Mouse (Mus musculus) heart, embryonic 15.5 days (tissue): ENCODE results near the gene Dmrt1. TPM values are rescaled to one million over a fixed set of nuclear protein-coding genes. Genes with fewer than 3 reads are reported as not detected.

Experiments used
- ATAC-seq: fragments of 200-750 bp; cut with Nextera tagmentation; replicated peaks from 2 replicates; pipeline ENCODE4 v1.8.0; 2017; ENCODE audit warnings: low read depth, moderate TSS enrichment; ENCODE audit not compliant: insufficient number of reproducible peaks, insufficient read depth, low FRiP score
- H3K27ac ChIP-seq: fragments of 300-500 bp; sonication (generic); 2 replicates; pipeline ENCODE4 v1.5.1; 2015; ENCODE audit warnings: mild to moderate bottlenecking, inconsistent platforms
- H3K27me3 ChIP-seq: fragments of 300-500 bp; sonication (generic); 2 replicates; pipeline ENCODE4 v1.6.1; 2015; ENCODE audit warnings: inconsistent platforms
- H3K36me3 ChIP-seq: fragments of 300-500 bp; sonication (generic); 2 replicates; pipeline ENCODE4 v1.6.1; 2015; ENCODE audit warnings: mild to moderate bottlenecking, inconsistent platforms
- H3K4me1 ChIP-seq: fragments of 300-500 bp; sonication (generic); replicated peaks from 2 replicates; pipeline ENCODE4 v1.6.1; 2015; ENCODE audit warnings: inconsistent platforms
- H3K4me2 ChIP-seq: fragments of 300-500 bp; sonication (generic); 2 replicates; pipeline ENCODE4 v1.6.1; 2015; ENCODE audit warnings: inconsistent platforms, mild to moderate bottlenecking, moderate library complexity
- H3K4me3 ChIP-seq: fragments of 300-500 bp; sonication (generic); 2 replicates; pipeline ENCODE4 v1.5.1; 2015; ENCODE audit warnings: mild to moderate bottlenecking, inconsistent platforms
- H3K9ac ChIP-seq: fragments of 300-500 bp; sonication (generic); 2 replicates; pipeline ENCODE4 v1.6.1; 2015; ENCODE audit warnings: mild to moderate bottlenecking, inconsistent platforms
- H3K9me3 ChIP-seq: fragments of 300-500 bp; sonication (generic); replicated peaks from 2 replicates; pipeline ENCODE4 v1.6.1; 2016; ENCODE audit warnings: inconsistent platforms
- WGBS: fragments of 180-500 bp; shearing (Covaris S2); methylation state at CpG from one replicate; pipeline ENCODE4 v1.1.7; 2015; ENCODE audit warnings: mixed read lengths; 5-methylcytosine and 5-hydroxymethylcytosine counted together
- polyA plus RNA-seq: library from polyadenylated mRNA; unstranded; fragments of >200 nt; fragmentation: Nextera tagmentation; extraction: Ambion mirVana; gene quantifications from 2 replicates; pipeline ENCODE4 v1.2.1, GENCODE M21; 2015

Dmrt1 gene
- polyA plus RNA-seq, 1 experiment from 2014 or later: not detected

DNA sequence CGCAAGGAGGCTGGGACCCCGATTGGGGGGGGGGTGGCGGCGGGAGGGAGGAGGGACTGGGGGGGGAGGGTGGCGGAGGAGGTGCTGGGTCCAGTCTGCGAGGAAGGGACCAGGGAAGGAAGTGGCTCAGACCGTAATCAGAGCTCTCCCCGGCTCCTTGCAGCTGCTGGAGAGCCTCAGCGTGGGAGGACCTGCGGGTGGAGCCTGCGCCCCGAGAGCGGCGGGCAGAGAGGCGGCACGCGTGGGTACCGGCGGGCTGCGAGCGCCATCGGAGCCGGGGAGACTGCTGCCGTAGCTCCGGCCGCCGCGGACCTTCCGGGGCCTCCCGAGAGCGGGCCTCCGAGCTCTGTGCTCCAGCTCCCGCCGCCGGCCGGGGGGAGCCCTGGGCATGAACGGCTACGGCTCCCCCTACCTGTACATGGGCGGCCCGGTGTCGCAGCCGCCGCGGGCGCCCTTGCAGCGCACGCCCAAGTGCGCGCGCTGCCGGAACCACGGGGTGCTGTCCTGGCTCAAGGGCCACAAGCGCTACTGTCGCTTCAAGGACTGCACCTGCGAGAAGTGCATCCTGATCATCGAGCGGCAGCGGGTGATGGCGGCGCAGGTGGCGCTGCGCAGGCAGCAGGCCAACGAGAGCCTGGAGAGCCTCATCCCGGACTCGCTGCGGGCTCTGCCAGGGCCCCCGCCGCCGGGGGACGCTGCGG lies 105.1 kb downstream of the Dmrt1 start:
- Histone ChIP-seq H3K9me3 (no peaks in the 10 kb centered on the region), H3K4me3 (peak overlapping the region; percentile 42), H3K9ac (0 out of 2 replicates have a peak overlapping the region, but pooled peaks have one; percentile 23), H3K27ac (no peak overlapping the region), H3K4me1 (peaks cover 29% of the 10 kb centered on the region), H3K36me3 (no peaks in the 10 kb centered on the region), H3K27me3 (peaks cover 96% of the 10 kb centered on the region), H3K4me2 (peak overlapping the region; percentile 73)
- WGBS: under 1% methylated on average over 67 of the region's 71 CpGs
- ATAC-seq: no peak

DNA sequence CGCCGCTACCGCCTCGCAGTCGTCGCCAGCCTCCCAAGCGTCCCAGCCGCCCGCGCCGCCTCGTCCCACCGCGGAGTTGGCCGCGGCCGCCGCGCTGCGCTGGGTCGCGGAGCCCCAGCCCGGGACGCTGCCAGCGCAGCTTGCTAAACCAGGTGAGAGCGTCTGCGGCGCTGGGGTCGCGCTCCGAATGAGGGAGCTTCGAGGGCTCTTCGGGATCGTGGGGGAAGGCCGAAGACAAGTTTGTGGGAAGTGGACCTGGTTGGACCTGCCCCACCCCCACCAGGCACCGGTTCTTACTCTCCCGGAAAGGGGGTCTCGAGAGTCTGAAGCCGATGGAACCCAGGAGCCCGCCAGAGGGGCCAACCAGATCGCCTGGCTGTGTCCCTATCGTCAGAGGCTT lies 105.7 kb downstream of the Dmrt1 start:
- H3K27me3 ChIP-seq: peaks cover 96% of the 10 kb centered on the region
- ATAC-seq: no peak
- H3K4me2 ChIP-seq: peak overlapping the region; percentile 73
- 1% methylated on average over 42 of the region's 42 CpGs for WGBS
- H3K9ac ChIP-seq: 0 out of 2 replicates have a peak overlapping the region, but pooled peaks have one; percentile 23
- H3K9me3 ChIP-seq: no peaks in the 10 kb centered on the region
- H3K4me1 ChIP-seq: peaks cover 23% of the 10 kb centered on the region
- no peaks in the 10 kb centered on the region for H3K36me3 ChIP-seq
- H3K27ac ChIP-seq: no peak overlapping the region
- peak overlapping the region; percentile 42 for H3K4me3 ChIP-seq

DNA sequence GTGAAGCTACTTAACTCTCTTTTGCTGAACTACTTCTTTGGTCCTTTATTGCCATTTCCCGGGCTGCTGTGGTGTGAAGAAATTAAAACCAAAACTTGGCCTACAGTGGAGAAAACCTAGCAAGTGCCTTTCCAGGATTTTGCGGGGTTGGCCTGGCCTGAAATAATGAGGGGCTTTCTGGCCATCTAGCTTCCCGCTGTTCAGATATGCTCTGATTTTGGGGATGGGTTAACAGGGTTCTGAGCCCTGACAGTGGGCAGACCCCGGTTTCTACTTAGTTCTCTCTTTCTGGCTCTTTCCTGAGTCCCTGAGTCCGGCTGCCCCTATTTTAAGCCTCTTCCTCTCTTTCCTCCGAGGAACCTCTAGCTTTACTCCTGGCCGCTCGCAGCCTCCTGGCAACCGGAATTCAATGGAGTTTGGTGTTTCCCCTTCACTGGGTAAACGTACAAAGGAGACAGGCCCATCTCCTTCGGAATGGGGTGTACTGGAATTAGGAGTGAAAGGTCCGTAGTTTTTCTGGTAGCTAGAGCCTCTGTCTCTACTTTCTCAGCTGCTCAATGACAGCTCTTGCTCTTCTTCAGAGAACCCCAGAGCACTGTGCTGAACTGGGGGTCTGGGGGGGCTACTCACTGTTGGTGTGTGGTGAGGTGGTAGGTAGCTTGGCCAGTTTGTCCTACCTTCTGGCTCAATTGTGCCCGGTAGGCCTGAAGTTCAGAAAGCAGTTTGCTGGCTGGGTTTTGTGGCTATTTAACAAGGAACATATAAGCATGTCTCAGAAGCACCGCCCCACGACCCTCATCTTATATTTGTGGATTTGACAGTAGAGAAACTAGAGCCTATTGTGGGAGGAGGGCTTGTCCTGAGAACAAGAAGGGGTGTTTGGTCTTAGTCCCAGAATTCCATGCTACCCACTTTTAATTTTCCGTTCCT lies 106.7 kb downstream of the Dmrt1 start:
- 12% methylated on average over 16 of the region's 16 CpGs for WGBS
- H3K4me2 ChIP-seq: no peak overlapping the region

DNA sequence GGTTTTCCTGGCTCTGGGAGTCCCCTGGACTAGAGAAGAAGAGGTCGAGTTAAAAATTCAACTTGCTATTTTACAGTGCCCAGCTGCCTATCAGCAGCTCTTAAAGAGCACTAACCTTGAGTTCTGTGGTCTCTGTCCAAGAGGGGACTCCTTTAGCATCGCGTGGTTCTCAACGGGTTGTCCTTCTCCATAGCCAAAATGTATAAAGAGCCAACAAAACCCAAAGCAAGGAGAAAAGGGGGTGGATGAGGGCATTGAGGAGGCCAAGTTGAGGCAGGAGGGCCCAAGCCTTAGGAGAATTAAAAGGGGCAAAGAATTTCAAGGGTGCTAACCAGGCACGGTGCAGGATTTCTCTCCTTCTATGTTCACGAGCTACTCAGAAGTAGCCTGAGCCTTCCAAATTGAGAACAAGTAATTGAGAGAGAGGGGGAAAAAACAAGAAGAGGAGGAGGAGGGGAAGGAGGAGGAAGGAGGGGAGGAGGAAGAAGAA lies 107.4 kb downstream of the Dmrt1 start:
- H3K9ac ChIP-seq: no peak overlapping the region
- no peaks in the 10 kb centered on the region for H3K9me3 ChIP-seq
- WGBS: 11% methylated on average over 6 of the region's 6 CpGs
- peaks cover 19% of the 10 kb centered on the region for H3K4me1 ChIP-seq
- H3K4me2 ChIP-seq: no peak overlapping the region
- H3K27ac ChIP-seq: no peak overlapping the region
- no peak for ATAC-seq
- no peaks in the 10 kb centered on the region for H3K36me3 ChIP-seq
- H3K4me3 ChIP-seq: no peak overlapping the region
- peaks cover 96% of the 10 kb centered on the region for H3K27me3 ChIP-seq

More for the DNA sequence above, 106.7 kb downstream of the Dmrt1 start:
- Histone ChIP-seq H3K27me3 (peaks cover 96% of the 10 kb centered on the region), H3K4me3 (no peak overlapping the region), H3K27ac (no peak overlapping the region), H3K9ac (no peak overlapping the region), H3K36me3 (no peaks in the 10 kb centered on the region), H3K9me3 (no peaks in the 10 kb centered on the region), H3K4me1 (peaks cover 19% of the 10 kb centered on the region)
- no peak for ATAC-seq

DNA sequence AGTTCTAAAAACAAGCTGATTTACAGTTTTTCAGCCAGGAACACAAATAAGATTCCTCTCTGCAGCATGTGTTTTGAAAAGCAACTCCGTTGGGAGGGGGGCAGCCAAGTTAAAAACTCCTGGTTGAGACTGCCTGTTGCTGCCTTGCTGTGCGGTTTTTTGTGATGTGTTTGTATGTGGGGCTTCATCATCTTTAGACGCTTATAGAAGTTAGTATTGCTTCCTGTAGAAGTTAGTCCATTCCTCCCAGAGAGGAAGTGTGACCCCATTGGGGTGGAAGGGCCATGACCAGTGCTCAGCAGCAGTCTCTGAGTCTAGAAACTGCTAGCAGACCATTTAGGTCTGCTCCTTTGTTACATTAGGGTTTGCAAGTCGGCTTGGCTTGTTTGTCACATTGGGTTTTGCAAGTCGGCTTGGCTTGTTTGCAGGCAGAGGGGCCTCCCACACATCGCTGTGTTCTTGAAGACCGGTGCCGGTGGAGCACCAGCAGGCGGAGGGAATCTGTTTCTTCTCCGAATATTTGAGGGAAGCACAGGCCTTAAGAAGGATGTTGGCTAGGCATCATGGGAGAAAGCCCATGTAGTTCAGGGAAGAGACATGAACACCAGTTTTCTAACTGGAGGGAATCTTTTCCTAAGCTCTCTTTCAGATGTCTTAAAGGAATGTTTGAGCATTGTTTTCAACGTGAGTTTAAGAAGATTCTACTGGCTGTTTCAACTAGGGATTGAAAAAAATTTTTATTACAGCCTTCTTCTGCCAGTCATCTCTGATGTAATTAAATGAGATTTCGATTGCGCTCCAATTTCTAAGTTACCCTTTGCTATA lies 108.3 kb downstream of the Dmrt1 start:
- Histone ChIP-seq H3K9ac (no peak overlapping the region), H3K27me3 (peaks cover 96% of the 10 kb centered on the region), H3K4me3 (no peak overlapping the region), H3K4me2 (no peak overlapping the region), H3K4me1 (peaks cover 19% of the 10 kb centered on the region), H3K27ac (no peak overlapping the region), H3K36me3 (no peaks in the 10 kb centered on the region), H3K9me3 (no peaks in the 10 kb centered on the region)
- ATAC-seq: no peak
- 13% methylated on average over 13 of the region's 13 CpGs for WGBS

DNA sequence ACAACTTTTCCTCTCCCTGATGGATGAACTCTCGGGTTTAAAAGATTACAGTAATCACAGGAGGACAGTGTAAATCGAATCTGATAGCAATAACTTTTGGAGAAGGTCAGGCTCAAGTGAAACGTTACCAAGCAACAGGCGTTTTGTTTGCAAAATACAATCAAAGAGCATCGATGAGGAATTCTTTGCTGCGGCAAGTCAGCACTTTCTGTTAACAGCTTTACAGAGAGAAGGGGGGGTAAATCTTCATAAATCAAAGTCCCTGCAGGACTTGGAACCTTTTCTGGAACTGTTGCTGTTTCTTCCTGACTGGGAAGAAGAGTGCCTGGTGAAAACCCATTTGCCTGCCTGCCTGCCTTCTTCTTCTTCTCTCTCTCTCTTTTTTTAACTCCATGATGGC lies 110.5 kb downstream of the Dmrt1 start:
- ATAC-seq: no peak
- no peak overlapping the region for H3K4me2 ChIP-seq
- no peaks in the 10 kb centered on the region for H3K9me3 ChIP-seq
- 25% methylated on average over 6 of the region's 6 CpGs for WGBS
- no peak overlapping the region for H3K4me3 ChIP-seq
- peaks cover 8% of the 10 kb centered on the region for H3K4me1 ChIP-seq
- no peak overlapping the region for H3K27ac ChIP-seq
- H3K9ac ChIP-seq: no peak overlapping the region
- H3K27me3 ChIP-seq: peaks cover 99% of the 10 kb centered on the region
- H3K36me3 ChIP-seq: no peaks in the 10 kb centered on the region

DNA sequence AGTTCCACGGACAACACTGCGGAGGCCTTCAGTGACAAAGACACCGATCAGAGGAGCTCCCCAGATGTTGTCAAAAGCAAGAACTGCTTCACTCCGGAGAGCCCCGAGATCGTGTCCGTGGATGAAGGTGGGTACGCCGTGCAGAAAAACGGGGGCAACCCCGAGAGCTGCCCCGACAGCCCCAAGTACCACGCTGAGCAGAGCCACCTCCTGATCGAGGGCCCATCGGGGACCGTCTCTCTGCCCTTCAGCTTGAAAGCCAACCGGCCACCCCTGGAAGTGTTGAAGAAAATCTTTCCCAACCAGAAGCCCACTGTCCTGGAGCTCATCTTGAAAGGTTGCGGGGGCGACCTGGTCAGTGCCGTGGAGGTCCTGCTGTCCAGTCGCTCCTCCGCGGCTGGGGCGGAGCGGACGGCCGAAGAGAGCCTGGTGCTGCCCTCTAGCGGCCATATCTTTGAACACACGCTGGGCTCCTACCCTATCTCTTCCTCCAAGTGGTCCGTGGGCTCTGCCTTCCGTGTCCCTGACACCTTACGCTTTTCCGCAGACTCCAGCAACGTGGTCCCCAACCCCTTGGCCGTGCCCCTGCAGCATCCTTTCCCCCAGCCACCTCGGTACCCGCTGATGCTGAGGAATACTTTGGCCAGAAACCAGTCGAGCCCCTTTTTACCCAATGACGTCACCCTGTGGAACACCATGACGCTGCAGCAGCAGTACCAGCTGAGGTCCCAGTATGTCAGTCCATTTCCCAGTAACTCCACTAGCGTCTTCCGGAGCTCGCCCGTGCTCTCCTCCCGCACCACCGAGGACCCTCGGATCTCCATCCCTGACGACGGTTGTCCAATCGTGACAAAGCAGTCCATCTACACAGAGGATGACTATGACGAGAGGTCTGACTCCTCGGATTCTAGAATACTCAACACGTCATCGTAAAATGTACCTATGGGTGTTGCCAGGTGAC lies 117.2 kb downstream of the Dmrt1 start:
- peak; percentile 35 for ATAC-seq
- 32% methylated on average over 54 of the region's 54 CpGs for WGBS

DNA sequence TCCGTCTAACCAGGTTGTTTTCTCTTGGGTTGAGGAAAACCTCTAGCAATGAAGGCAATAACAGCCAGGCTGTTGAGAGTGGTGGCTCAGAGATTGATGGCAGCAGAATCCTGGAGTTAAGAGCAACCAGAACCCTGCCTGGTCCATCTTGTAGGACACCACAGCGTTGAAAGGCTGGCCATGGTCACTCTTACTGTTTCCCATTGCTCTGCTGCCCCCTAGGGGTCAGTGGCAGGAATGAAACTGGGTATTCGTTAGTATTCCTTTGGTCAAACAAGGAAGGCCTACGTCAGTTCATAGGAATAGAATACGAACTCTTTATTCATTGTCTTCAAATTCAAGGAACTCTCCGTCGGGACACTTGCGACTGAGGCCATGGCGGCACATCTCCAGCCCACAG lies 123.1 kb downstream of the Dmrt1 start:
- Histone ChIP-seq H3K27me3 (peaks cover 63% of the 10 kb centered on the region), H3K4me3 (no peak overlapping the region), H3K36me3 (no peaks in the 10 kb centered on the region), H3K4me2 (no peak overlapping the region), H3K9ac (no peak overlapping the region), H3K27ac (no peak overlapping the region), H3K9me3 (no peaks in the 10 kb centered on the region), H3K4me1 (no peaks in the 10 kb centered on the region)
- no peak for ATAC-seq
- 10% methylated on average over 9 of the region's 9 CpGs for WGBS

More for the DNA sequence above, 117.2 kb downstream of the Dmrt1 start:
- no peaks in the 10 kb centered on the region for H3K36me3 ChIP-seq
- peaks cover 93% of the 10 kb centered on the region for H3K27me3 ChIP-seq
- no peaks in the 10 kb centered on the region for H3K9me3 ChIP-seq
- peaks cover 6% of the 10 kb centered on the region for H3K4me1 ChIP-seq
- 0 out of 2 replicates have a peak overlapping the region, but pooled peaks have one; percentile 16 for H3K9ac ChIP-seq
- no peak overlapping the region for H3K27ac ChIP-seq
- peak overlapping the region; percentile 68 for H3K4me2 ChIP-seq
- peak overlapping the region; percentile 38 for H3K4me3 ChIP-seq

DNA sequence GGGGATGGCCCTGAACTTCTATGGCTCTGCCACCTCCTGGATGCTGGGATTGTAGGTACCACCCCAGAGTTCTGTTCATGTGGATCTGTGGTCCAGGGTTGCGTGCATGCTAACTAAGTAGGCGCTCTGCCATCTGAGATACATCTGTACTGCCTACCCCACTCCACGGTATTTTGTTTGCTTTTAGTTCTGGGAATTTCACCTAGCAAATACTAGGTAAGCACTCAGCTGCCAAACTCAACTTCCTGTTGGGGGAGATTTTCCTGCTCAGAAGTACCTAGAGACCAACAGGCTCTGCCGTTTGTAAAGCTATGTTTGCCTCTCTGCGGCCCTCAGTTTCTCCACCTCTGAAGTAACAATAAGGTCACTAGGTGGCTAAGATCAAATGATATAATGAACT lies 129.7 kb downstream of the Dmrt1 start:
- H3K36me3 ChIP-seq: no peaks in the 10 kb centered on the region
- no peak overlapping the region for H3K9ac ChIP-seq
- H3K4me2 ChIP-seq: no peak overlapping the region; the same call in 1 of the 2 replicates
- no peaks in the 10 kb centered on the region for H3K9me3 ChIP-seq
- peaks cover 23% of the 10 kb centered on the region for H3K27me3 ChIP-seq
- H3K4me3 ChIP-seq: no peak overlapping the region
- WGBS: 70% methylated on average over 5 of the region's 5 CpGs
- H3K4me1 ChIP-seq: 0 out of 2 replicates have a peak, but pooled peaks cover 4% of the 10 kb centered on the region
- no peak for ATAC-seq
- H3K27ac ChIP-seq: no peak overlapping the region
